Mouse (Mus musculus) liver, embryonic 13.5 days (tissue): ENCODE results near the gene Rpl34. TPM values are rescaled to one million over a fixed set of nuclear protein-coding genes. Genes with fewer than 3 reads are reported as not detected.
A peak's percentile ranks its signal among the peaks of the same experiment; 100 is the strongest.

Experiments
- ATAC-seq: fragments of 200-750 bp; cut with Nextera tagmentation; 2 replicates; pipeline ENCODE4 v1.8.0; 2017; ENCODE audit warnings: low read depth, mild to moderate bottlenecking, moderate number of reproducible peaks, moderate library complexity
- DNase-seq: peaks from one replicate; pipeline ENCODE4 v3.0.0; 2022
- H3K27ac ChIP-seq: fragments of 300-500 bp; sonication (generic); 2 replicates; pipeline ENCODE4 v1.5.1; 2015; ENCODE audit warnings: moderate library complexity, mild to moderate bottlenecking, inconsistent platforms
- H3K27me3 ChIP-seq: fragments of 300-500 bp; sonication (generic); 2 replicates; pipeline ENCODE4 v1.6.1; 2015; ENCODE audit warnings: mild to moderate bottlenecking, inconsistent platforms
- H3K36me3 ChIP-seq: fragments of 300-500 bp; sonication (generic); 2 replicates; pipeline ENCODE4 v1.6.1; 2015; ENCODE audit warnings: mild to moderate bottlenecking, inconsistent platforms
- H3K4me1 ChIP-seq: fragments of 300-500 bp; sonication (generic); replicated peaks from 2 replicates; pipeline ENCODE4 v1.6.1; 2015; ENCODE audit warnings: inconsistent platforms
- H3K4me2 ChIP-seq: fragments of 300-500 bp; sonication (generic); 2 replicates; pipeline ENCODE4 v1.6.1; 2015; ENCODE audit warnings: inconsistent platforms, mild to moderate bottlenecking, moderate library complexity
- H3K4me3 ChIP-seq: fragments of 300-500 bp; sonication (generic); replicated peaks from 2 replicates; pipeline ENCODE4 v1.5.1; 2015; ENCODE audit warnings: mild to moderate bottlenecking, inconsistent platforms
- H3K9ac ChIP-seq: fragments of 300-500 bp; sonication (generic); 2 replicates; pipeline ENCODE4 v1.6.1; 2015; ENCODE audit warnings: mild to moderate bottlenecking, inconsistent platforms
- H3K9me3 ChIP-seq: fragments of 300-500 bp; sonication (generic); replicated peaks from 2 replicates; pipeline ENCODE4 v1.6.1; 2016; ENCODE audit warnings: inconsistent platforms
- WGBS: fragments of 180-500 bp; shearing (Covaris S2); methylation state at CpG from one replicate; pipeline ENCODE4 v1.1.7; 2015; ENCODE audit not compliant: insufficient replicate concordance; 5-methylcytosine and 5-hydroxymethylcytosine counted together
- polyA plus RNA-seq: library from polyadenylated mRNA; unstranded; fragments of >200 nt; fragmentation: Nextera tagmentation; extraction: Ambion mirVana; gene quantifications from 2 replicates; pipeline ENCODE4 v1.2.1, GENCODE M21; 2015

The Rpl34 gene
- polyA plus RNA-seq, 1 experiment from 2014 or later, result 773 TPM

- H3K36me3 ChIP-seq, result peaks cover 45% of the 10 kb centered on the region
- peak overlapping the region; percentile 83 for H3K4me2 ChIP-seq
- peak overlapping the region; percentile 98 for H3K4me3 ChIP-seq
- H3K9me3 ChIP-seq, result no peaks in the 10 kb centered on the region
- DNase-seq (peak; percentile 47), ATAC-seq (peak; percentile 60)
- peak overlapping the region; percentile 84 for H3K27ac ChIP-seq
- H3K9ac ChIP-seq, result peak overlapping the region; percentile 96
- under 1% methylated on average over 58 of the region's 58 CpGs for WGBS
- H3K27me3 ChIP-seq, result peaks cover 2% of the 10 kb centered on the region; the same call in 1 of the 2 replicates
- H3K4me1 ChIP-seq, result peaks cover 31% of the 10 kb centered on the region
These were observed 568 bp downstream of the Rpl34 start for GRCm38 (mm10) chr3:130729472-130730188.

- ATAC-seq (no peak), DNase-seq (no peak)
- peak overlapping the region; percentile 83 for H3K4me2 ChIP-seq
- H3K27ac ChIP-seq, result 0 out of 2 replicates have a peak overlapping the region, but pooled peaks have one; percentile 84
- peaks cover 51% of the 10 kb centered on the region for H3K36me3 ChIP-seq
- no peaks in the 10 kb centered on the region for H3K9me3 ChIP-seq
- WGBS, result 73% methylated on average over 4 of the region's 4 CpGs
- peak overlapping the region; percentile 98 for H3K4me3 ChIP-seq
- H3K9ac ChIP-seq, result peak overlapping the region; percentile 96; the same call in 1 of the 2 replicates
- H3K4me1 ChIP-seq, result peaks cover 31% of the 10 kb centered on the region
- no peaks in the 10 kb centered on the region for H3K27me3 ChIP-seq
These were observed 2.5 kb downstream of the Rpl34 start for GRCm38 (mm10) chr3:130727676-130728075.

- H3K27ac ChIP-seq, result no peak overlapping the region
- no peak overlapping the region for H3K4me3 ChIP-seq
- ATAC-seq (no peak), DNase-seq (no peak)
- 80% methylated on average over 1 of the region's 1 CpGs for WGBS
- H3K9me3 ChIP-seq, result no peaks in the 10 kb centered on the region
- no peak overlapping the region for H3K4me2 ChIP-seq
- no peaks in the 10 kb centered on the region for H3K27me3 ChIP-seq
- peaks cover 51% of the 10 kb centered on the region for H3K36me3 ChIP-seq
- peaks cover 31% of the 10 kb centered on the region for H3K4me1 ChIP-seq
- H3K9ac ChIP-seq, result no peak overlapping the region
These were observed 3.2 kb downstream of the Rpl34 start for GRCm38 (mm10) chr3:130727036-130727435.

- H3K4me2 ChIP-seq, result no peak overlapping the region
- 80% methylated on average over 2 of the region's 2 CpGs for WGBS
These were observed 4.5 kb downstream of the Rpl34 start for GRCm38 (mm10) chr3:130725718-130726117.

GRCm38 (mm10) chr3:130722733-130723478, 7.3 kb downstream of the Rpl34 start:
- WGBS, result 76% methylated on average over 11 of the region's 11 CpGs
- Histone ChIP-seq H3K4me3 (no peak overlapping the region), H3K4me2 (no peak overlapping the region), H3K9ac (no peak overlapping the region), H3K36me3 (peaks cover 36% of the 10 kb centered on the region), H3K27ac (no peak overlapping the region), H3K9me3 (no peaks in the 10 kb centered on the region), H3K27me3 (no peaks in the 10 kb centered on the region), H3K4me1 (peaks cover 10% of the 10 kb centered on the region)
- no peak for ATAC-seq
- no peak for DNase-seq

More at GRCm38 (mm10) chr3:130725718-130726117, 4.5 kb downstream of the Rpl34 start:
- Histone ChIP-seq H3K27me3 (no peaks in the 10 kb centered on the region), H3K27ac (no peak overlapping the region), H3K9ac (no peak overlapping the region), H3K9me3 (no peaks in the 10 kb centered on the region), H3K4me1 (peaks cover 26% of the 10 kb centered on the region), H3K4me3 (no peak overlapping the region), H3K36me3 (peaks cover 51% of the 10 kb centered on the region)
- ATAC-seq, result no peak
- DNase-seq, result no peak

GRCm38 (mm10) chr3:130720225-130720624, 10.0 kb downstream of the Rpl34 start:
- Histone ChIP-seq H3K9me3 (no peaks in the 10 kb centered on the region), H3K36me3 (peaks cover 10% of the 10 kb centered on the region), H3K4me2 (no peak overlapping the region), H3K27ac (no peak overlapping the region), H3K9ac (no peak overlapping the region), H3K27me3 (no peaks in the 10 kb centered on the region), H3K4me3 (no peak overlapping the region), H3K4me1 (no peaks in the 10 kb centered on the region; the same call in 1 of the 2 replicates)
- ATAC-seq (no peak), DNase-seq (no peak)
- WGBS, result 40% methylated on average over 4 of the region's 4 CpGs

GRCm38 (mm10) chr3:130718871-130719270, 11.3 kb downstream of the Rpl34 start:
- Histone ChIP-seq H3K4me3 (no peak overlapping the region), H3K9ac (no peak overlapping the region), H3K9me3 (no peaks in the 10 kb centered on the region), H3K27me3 (no peaks in the 10 kb centered on the region), H3K27ac (no peak overlapping the region), H3K4me2 (no peak overlapping the region), H3K4me1 (peaks cover 7% of the 10 kb centered on the region), H3K36me3 (no peaks in the 10 kb centered on the region; the same call in 1 of the 2 replicates)
- no peak for DNase-seq
- WGBS, result 79% methylated on average over 4 of the region's 4 CpGs
- no peak for ATAC-seq

- ATAC-seq (no peak), DNase-seq (no peak)
- Histone ChIP-seq H3K36me3 (no peaks in the 10 kb centered on the region), H3K27me3 (no peaks in the 10 kb centered on the region), H3K4me2 (no peak overlapping the region), H3K9me3 (no peaks in the 10 kb centered on the region), H3K4me1 (peaks cover 7% of the 10 kb centered on the region), H3K4me3 (no peak overlapping the region), H3K27ac (no peak overlapping the region), H3K9ac (no peak overlapping the region)
- 75% methylated on average over 7 of the region's 7 CpGs for WGBS
These were observed 13.6 kb downstream of the Rpl34 start for GRCm38 (mm10) chr3:130716555-130716954.

GRCm38 (mm10) chr3:130714775-130715568, 15.2 kb downstream of the Rpl34 start:
- Histone ChIP-seq H3K9ac (peak overlapping the region; percentile 61), H3K27ac (peak overlapping the region; percentile 11; the same call in 1 of the 2 replicates), H3K9me3 (no peaks in the 10 kb centered on the region), H3K4me1 (peaks cover 10% of the 10 kb centered on the region), H3K27me3 (no peaks in the 10 kb centered on the region), H3K4me3 (peak overlapping the region; percentile 52), H3K4me2 (peak overlapping the region; percentile 65), H3K36me3 (no peaks in the 10 kb centered on the region)
- 10% methylated on average over 22 of the region's 22 CpGs for WGBS
- DNase-seq, result peak; percentile 38
- ATAC-seq, result peak; percentile 47; the same call in 1 of the 2 replicates

- no peaks in the 10 kb centered on the region for H3K27me3 ChIP-seq
- 52% methylated on average over 6 of the region's 6 CpGs for WGBS
- peaks cover 21% of the 10 kb centered on the region for H3K4me1 ChIP-seq
- ATAC-seq (no peak), DNase-seq (no peak)
- H3K4me2 ChIP-seq, result no peak overlapping the region
- no peak overlapping the region for H3K4me3 ChIP-seq
- H3K27ac ChIP-seq, result no peak overlapping the region
- no peaks in the 10 kb centered on the region for H3K36me3 ChIP-seq
- no peaks in the 10 kb centered on the region for H3K9me3 ChIP-seq
- H3K9ac ChIP-seq, result no peak overlapping the region
These were observed 17.3 kb downstream of the Rpl34 start for GRCm38 (mm10) chr3:130712891-130713290.

GRCm38 (mm10) chr3:130710103-130710502, 20.1 kb downstream of the Rpl34 start:
- Histone ChIP-seq H3K4me3 (peak overlapping the region; percentile 47), H3K27me3 (no peaks in the 10 kb centered on the region), H3K27ac (peak overlapping the region; percentile 10; the same call in 1 of the 2 replicates), H3K9me3 (no peaks in the 10 kb centered on the region), H3K9ac (peak overlapping the region; percentile 36), H3K4me2 (peak overlapping the region; percentile 68), H3K36me3 (peaks cover 1% of the 10 kb centered on the region; the same call in 1 of the 2 replicates), H3K4me1 (peaks cover 33% of the 10 kb centered on the region)
- DNase-seq, result no peak
- WGBS, result 44% methylated on average over 7 of the region's 7 CpGs
- ATAC-seq, result no peak
